Mouse (Mus musculus) megakaryocyte, embryonic 14.5 days (primary cell): ENCODE data around the gene Snx25.

Source experiments
- FLI1 ChIP-seq: IDR thresholded peaks from 2 replicates; pipeline ENCODE4 v1.6.1; 2012; ENCODE audit warnings: low read length, inconsistent platforms, mixed read lengths
- GATA1 ChIP-seq: IDR thresholded peaks from 3 replicates; pipeline ENCODE4 v1.6.1; 2012; ENCODE audit warnings: mixed read lengths, low read length, inconsistent platforms, borderline replicate concordance

DNA sequence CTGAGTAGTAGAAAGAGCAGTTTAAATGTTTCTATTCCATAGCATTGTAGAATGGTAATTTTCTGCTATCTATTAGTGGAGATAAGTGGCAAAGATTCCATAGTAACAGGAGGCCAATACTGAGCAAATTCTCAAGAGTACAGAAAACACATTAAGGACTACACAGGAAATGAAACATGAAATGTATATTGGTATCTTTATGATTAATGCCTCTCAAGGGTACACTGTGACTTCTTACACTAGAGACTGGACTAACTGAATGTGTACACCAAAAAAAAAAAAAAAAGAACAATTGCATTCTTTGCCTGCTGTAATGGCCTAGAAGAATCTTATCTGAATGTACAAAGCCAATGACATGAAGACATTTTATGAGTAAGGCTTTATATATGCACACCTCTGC, 44.3 kb downstream of the Snx25 start:
- TF ChIP-seq GATA1 (no peak), FLI1 (no peak)
